Mouse (Mus musculus): Measurements from ENCODE around the gene Enpep. TPM values are rescaled to one million over a fixed set of nuclear protein-coding genes. Genes with fewer than 3 reads are reported as not detected.
A peak's percentile ranks its signal among the peaks of the same experiment; 100 is the strongest.

Enpep gene
- polyA plus RNA-seq, 1 experiment from 2014 or later = 5.3 TPM

GRCm38 (mm10) chr3:129220681-129221379 lies 111.7 kb downstream of the Enpep start:
- Histone ChIP-seq H3K27me3 (peaks cover 94% of the 10 kb centered on the region), H3K9me3 (no peaks in the 10 kb centered on the region), H3K4me2 (0 out of 2 replicates have a peak overlapping the region, but pooled peaks have one; percentile 22), H3K4me3 (peak overlapping the region; percentile 4; the same call in 1 of the 2 replicates), H3K36me3 (no peaks in the 10 kb centered on the region), H3K27ac (no peak overlapping the region), H3K4me1 (peaks cover 18% of the 10 kb centered on the region), H3K9ac (peak overlapping the region; percentile 21; the same call in 1 of the 2 replicates)
- 6% methylated on average over 24 of the region's 24 CpGs for WGBS
- ATAC-seq (ENCODE audit: insufficient number of reproducible peaks, insufficient read depth, low FRiP score, low TSS enrichment, low read depth) = no peak

GRCm38 (mm10) chr3:129220086-129220670 lies 112.3 kb downstream of the Enpep start:
- H3K4me1 ChIP-seq = peaks cover 16% of the 10 kb centered on the region
- no peaks in the 10 kb centered on the region for H3K36me3 ChIP-seq
- H3K4me3 ChIP-seq = no peak overlapping the region
- 8% methylated on average over 7 of the region's 7 CpGs for WGBS
- ATAC-seq (ENCODE audit: insufficient number of reproducible peaks, insufficient read depth, low FRiP score, low TSS enrichment, low read depth) = no peak
- no peak overlapping the region for H3K4me2 ChIP-seq
- no peak overlapping the region for H3K9ac ChIP-seq
- H3K27me3 ChIP-seq = peaks cover 94% of the 10 kb centered on the region
- no peaks in the 10 kb centered on the region for H3K9me3 ChIP-seq
- no peak overlapping the region for H3K27ac ChIP-seq

Other genes with a start within 250 kb of the Enpep start
- gene Pitx2, start 132.8 kb downstream of the Enpep start, polyA plus RNA-seq (2015; fragmentation: Nextera tagmentation; extraction: Ambion mirVana) = 62.5 and 65.6 TPM in 2 replicates
- 39.9 and 44.0 TPM in 2 replicates for gene Elovl6, start 199.6 kb upstream of the Enpep start, polyA plus RNA-seq (2015; fragmentation: Nextera tagmentation; extraction: Ambion mirVana)